Mouse (Mus musculus): ENCODE measurements around the gene Wbp2. TPM values are rescaled to one million over a fixed set of nuclear protein-coding genes. Genes with fewer than 3 reads are reported as not detected.
"Not testable (repeated sequence)": the region's sequence is repeated elsewhere in the genome, so short reads cannot be mapped to it uniquely, and the experiment has no call there.

Wbp2 gene
- polyA plus RNA-seq, 1 experiment, result 124 TPM

DNA sequence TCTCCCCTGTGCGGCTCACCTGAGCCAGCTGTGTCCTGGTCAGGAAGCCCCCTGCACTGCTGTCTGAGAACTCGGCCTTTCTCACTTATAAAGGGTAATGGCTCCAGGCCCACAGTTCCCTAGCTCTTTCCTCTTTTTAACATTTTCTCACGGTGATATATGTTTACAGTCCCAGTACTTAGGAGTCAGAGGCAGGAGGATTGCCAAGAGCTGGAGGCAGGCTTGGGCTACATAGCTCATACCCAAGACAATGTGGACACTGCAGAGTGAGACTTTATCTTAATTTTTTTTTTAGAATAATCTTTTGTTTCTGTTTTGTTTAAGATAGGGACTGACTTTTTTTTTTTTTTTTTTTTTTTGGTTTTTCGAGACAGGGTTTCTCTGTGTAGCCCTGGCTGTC is 15.7 kb upstream of the Wbp2 start:
- peak overlapping the region; percentile 51 for H3K27ac ChIP-seq (replicated peaks; ENCODE audit: low read depth, low read length)
- no peak overlapping the region for H3K4me3 ChIP-seq (ENCODE audit: insufficient read depth, low read depth, low read length)
- peaks cover 45% of the 10 kb centered on the region for H3K4me1 ChIP-seq (ENCODE audit: control insufficient read depth, insufficient read depth, insufficient read length, low read length)

GRCm38 (mm10) chr11:116101931-116102381 is 15.2 kb upstream of the Wbp2 start:
- Histone ChIP-seq H3K4me3 (ENCODE audit: insufficient read depth, low read depth, low read length) (no peak overlapping the region), H3K4me1 (ENCODE audit: control insufficient read depth, insufficient read depth, insufficient read length, low read length) (peaks cover 42% of the 10 kb centered on the region), H3K27ac (replicated peaks; ENCODE audit: low read depth, low read length) (peak overlapping the region; percentile 51)

DNA sequence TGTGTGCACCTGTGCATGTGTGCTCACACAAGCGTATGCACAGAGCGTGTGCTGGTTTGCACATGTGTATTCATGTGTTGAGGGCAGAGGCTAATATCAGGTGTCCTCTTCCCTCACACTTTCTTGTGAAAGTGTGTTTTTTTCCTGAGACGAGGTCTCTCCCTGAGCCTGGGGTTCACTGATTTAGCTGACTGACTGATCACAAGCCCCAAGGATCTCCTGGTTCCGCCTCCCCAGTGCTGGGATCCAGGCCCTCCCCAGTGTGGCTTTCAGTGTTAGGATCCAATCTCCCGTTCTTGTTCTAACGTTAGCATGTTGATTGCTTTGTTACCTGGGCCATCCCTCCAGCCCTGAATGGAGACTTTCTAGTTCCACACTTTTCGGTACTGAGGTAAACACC is 14.0 kb upstream of the Wbp2 start:
- peaks cover 42% of the 10 kb centered on the region for H3K4me1 ChIP-seq (ENCODE audit: control insufficient read depth, insufficient read depth, insufficient read length, low read length)
- peak overlapping the region; percentile 42 for H3K27ac ChIP-seq (replicated peaks; ENCODE audit: low read depth, low read length)
- H3K4me3 ChIP-seq (ENCODE audit: insufficient read depth, low read depth, low read length), result no peak overlapping the region

DNA sequence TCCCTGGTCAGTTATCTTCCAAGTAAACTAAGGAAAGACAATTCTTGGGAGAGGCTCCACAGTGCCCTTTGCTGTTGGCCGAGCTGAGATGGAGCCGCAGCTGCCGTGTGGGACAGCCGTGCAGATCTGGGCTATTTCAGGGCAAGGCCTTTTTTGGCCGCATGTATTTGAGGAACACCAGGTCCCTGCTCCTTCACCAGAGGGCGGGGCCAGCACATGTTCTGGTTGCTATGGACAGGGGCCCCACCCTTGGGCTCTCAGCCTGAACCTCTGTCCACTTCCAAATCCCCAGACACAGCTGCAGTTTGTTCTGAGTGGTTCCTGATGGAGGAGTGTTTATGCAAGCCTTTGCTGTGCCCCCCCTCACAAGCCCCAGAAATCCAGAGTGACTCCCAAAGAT is 13.6 kb upstream of the Wbp2 start:
- no peak overlapping the region for H3K4me3 ChIP-seq (ENCODE audit: insufficient read depth, low read depth, low read length)
- H3K27ac ChIP-seq (replicated peaks; ENCODE audit: low read depth, low read length), result peak overlapping the region; percentile 42
- peaks cover 44% of the 10 kb centered on the region for H3K4me1 ChIP-seq (ENCODE audit: control insufficient read depth, insufficient read depth, insufficient read length, low read length)

DNA sequence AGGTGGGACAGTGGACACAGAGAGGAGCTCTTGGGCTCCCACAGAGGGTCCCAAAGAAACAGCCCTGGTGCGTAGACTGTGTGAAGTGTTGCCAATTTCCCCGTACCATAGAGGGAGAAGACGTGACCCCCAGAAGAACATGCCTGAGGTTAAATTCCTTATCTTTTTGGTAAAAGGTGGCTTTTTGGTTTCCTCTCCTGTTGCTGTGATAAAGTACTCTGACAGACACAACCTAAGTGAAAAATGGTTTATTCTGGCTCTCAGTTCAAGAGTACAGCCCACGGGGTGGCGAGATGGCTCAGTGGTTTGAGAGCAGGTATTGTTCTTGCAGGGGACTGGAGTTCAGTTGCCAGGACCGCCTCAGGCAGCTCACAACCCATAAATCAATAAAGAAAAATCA is 12.7 kb upstream of the Wbp2 start:
- Histone ChIP-seq H3K27ac (replicated peaks; ENCODE audit: low read depth, low read length) (peak overlapping the region; percentile 75), H3K4me3 (ENCODE audit: insufficient read depth, low read depth, low read length) (no peak overlapping the region), H3K4me1 (ENCODE audit: control insufficient read depth, insufficient read depth, insufficient read length, low read length) (peaks cover 43% of the 10 kb centered on the region)

GRCm38 (mm10) chr11:116098711-116099460 is 12.1 kb upstream of the Wbp2 start:
- Histone ChIP-seq H3K27ac (replicated peaks; ENCODE audit: low read depth, low read length) (peak overlapping the region; percentile 75), H3K4me1 (ENCODE audit: control insufficient read depth, insufficient read depth, insufficient read length, low read length) (peaks cover 42% of the 10 kb centered on the region), H3K4me3 (ENCODE audit: insufficient read depth, low read depth, low read length) (no peak overlapping the region)

DNA sequence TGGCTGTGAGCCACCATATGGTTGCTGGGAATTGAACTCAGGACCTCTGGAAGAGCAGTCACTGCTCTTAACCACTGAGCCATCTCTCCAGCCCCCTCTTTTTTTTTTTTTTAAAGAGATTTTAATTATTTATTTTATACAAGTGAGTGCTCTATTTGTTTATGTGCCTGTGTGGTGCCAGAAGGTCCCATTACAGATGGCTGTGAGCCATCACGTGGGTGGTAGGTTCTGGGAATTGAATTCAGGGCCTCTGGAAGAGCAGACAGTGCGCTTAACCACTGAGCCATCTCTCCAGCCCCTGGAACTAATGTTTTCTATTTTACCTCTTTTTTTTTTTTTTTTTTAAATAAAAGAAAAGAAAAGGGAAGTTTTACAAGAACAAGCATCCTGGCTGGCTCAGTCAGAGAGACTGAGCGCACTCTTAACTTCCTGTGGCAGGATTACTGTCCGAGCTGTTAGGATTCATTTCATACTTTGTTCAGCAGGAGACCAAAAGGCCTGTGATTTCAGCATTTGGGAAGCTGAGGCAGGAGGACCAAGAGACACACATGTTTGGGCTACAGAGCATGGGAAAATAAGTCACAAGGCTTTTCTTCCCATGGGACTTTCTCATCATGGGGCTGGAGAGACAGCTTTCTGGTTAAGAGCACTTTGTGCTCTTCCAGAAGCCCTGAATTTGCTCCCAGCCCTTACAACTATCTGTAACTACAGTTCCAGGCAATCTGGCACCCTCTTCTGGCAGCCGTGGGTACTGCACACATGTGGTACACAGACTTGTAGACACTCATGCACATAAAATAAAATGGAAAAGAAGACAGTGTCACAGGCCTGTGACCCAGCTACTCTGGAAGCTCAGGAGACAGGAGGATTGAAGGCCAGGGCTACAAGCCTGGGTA is 9.7 kb upstream of the Wbp2 start:
- peaks cover 31% of the 10 kb centered on the region for H3K4me1 ChIP-seq (ENCODE audit: control insufficient read depth, insufficient read depth, insufficient read length, low read length)
- no peak overlapping the region for H3K27ac ChIP-seq (replicated peaks; ENCODE audit: low read depth, low read length)
- H3K4me3 ChIP-seq (ENCODE audit: insufficient read depth, low read depth, low read length), result no peak overlapping the region

GRCm38 (mm10) chr11:116095573-116095972 is 8.8 kb upstream of the Wbp2 start:
- H3K27ac ChIP-seq (replicated peaks; ENCODE audit: low read depth, low read length), result peak overlapping the region; percentile 88
- H3K4me1 ChIP-seq (ENCODE audit: control insufficient read depth, insufficient read depth, insufficient read length, low read length), result peaks cover 26% of the 10 kb centered on the region
- no peak overlapping the region for H3K4me3 ChIP-seq (ENCODE audit: insufficient read depth, low read depth, low read length)

DNA sequence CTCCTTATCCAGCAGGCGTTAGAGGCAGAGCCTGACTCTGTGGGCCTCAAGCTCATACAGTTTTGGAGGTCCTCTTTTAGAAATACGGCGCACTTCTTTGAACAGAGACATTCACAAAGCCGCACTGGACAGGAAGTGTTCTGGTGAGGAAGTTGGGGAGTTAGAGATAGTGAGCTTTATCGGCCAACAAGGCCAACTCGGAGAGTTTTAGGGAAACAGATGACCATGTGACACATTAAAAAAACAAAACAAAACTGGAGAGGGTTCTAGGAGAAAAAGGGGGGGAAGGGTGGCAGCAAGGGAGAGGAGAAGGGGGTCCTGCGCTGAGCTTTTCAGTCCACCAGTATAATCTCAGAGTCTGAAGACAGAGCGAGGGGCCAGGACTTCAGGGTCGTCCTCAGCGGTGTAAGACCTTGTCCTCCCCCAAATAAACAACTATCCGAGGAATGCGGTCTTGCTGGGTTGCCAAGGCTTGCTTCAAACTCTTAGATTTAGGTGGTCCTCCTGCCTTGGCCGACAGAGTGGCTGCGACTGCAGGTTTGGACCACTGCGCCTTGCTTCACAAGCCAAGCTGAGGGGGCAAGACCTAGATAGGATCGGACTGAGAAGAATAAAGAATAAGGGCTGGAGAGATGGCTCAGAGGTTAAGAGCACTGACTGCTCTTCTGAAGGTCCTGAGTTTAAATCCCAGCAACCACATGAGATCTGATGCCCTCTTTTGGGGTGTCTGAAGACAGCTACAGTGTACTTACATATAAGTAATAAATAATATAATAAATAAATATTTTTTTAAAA is 7.2 kb upstream of the Wbp2 start:
- H3K4me1 ChIP-seq (ENCODE audit: control insufficient read depth, insufficient read depth, insufficient read length, low read length), result peaks cover 12% of the 10 kb centered on the region
- no peak overlapping the region for H3K4me3 ChIP-seq (ENCODE audit: insufficient read depth, low read depth, low read length)
- peak overlapping the region; percentile 84 for H3K27ac ChIP-seq (replicated peaks; ENCODE audit: low read depth, low read length)

DNA sequence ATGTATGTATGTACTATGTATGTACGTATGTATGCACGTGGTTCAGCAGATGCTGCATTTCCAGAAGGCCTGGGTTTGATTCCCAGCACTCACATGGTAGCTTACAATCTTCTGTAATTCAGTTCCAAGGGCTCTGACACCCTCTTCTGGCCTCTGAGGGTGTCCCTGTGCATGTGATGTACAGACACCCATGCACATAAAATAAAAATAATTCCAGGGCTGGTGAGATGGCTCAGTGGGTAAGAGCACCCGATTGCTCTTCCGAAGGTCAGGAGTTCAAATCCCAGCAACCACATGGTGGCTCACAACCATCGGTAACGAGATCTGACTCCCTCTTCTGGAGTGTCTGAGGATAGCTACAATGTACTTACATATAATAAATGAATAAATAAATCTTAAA is 6.2 kb upstream of the Wbp2 start:
- not testable (repeated sequence) for H3K4me1 ChIP-seq (ENCODE audit: control insufficient read depth, insufficient read depth, insufficient read length, low read length); H3K27ac ChIP-seq (replicated peaks; ENCODE audit: low read depth, low read length); H3K4me3 ChIP-seq (ENCODE audit: insufficient read depth, low read depth, low read length)

- H3K27ac ChIP-seq (replicated peaks; ENCODE audit: low read depth, low read length), result no peak overlapping the region
- H3K4me3 ChIP-seq (ENCODE audit: insufficient read depth, low read depth, low read length), result no peak overlapping the region
- peaks cover 11% of the 10 kb centered on the region for H3K4me1 ChIP-seq (ENCODE audit: control insufficient read depth, insufficient read depth, insufficient read length, low read length)
These were observed 4.8 kb upstream of the Wbp2 start for GRCm38 (mm10) chr11:116091591-116091990.

DNA sequence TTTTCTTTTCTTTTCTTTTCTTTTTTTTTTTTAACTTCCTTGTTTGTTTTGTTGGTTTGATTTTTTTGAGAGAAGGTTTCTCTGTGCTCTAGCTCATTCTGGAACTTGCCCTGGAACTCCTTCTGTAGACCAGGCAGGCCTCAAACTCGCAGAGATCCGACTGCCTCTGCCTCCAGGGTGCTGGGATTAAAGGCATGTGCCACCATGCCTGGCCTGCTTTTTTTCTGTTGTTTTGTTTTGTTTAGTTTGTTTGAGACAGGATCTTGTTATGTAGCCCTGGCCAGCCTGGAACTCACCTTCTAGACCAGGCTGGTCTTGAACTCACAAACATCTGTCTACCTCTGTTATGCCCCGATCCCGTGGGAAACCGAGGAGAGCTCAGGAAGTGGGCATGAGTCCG is 2.8 kb upstream of the Wbp2 start:
- Histone ChIP-seq H3K4me3 (ENCODE audit: insufficient read depth, low read depth, low read length) (no peak overlapping the region), H3K4me1 (ENCODE audit: control insufficient read depth, insufficient read depth, insufficient read length, low read length) (peaks cover 12% of the 10 kb centered on the region), H3K27ac (replicated peaks; ENCODE audit: low read depth, low read length) (no peak overlapping the region)

DNA sequence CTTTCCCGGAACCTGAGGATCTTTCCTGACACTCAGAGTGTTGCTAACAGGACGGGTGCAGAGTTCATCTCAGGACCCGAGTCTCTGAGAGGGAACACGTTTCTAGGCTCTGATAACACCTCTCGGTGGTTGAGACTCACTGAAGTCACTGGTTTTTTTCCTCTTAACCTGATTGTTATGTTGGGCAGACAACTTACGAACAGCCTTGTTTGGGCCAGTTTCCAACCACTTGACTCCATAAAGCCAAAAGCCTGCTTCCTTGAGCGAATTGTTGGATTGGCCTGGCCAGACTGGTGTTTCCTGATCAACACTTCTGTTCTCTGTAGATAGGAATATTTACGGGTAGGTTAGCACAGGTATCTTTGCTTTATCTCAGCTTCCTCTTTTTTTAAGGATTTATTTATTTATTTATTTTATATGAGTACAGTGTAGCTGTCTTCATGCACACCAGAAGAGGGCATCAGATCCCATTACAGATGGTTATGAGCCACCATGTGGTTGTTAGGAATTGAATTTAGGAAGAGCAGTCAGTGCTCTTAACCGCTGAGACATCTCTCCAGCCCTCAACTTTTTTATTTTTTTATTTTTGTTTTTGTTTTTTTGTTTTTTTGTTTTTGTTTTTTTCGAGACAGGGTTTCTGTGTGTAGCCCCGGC is 2.1 kb upstream of the Wbp2 start:
- Histone ChIP-seq H3K27ac (replicated peaks; ENCODE audit: low read depth, low read length) (no peak overlapping the region), H3K4me3 (ENCODE audit: insufficient read depth, low read depth, low read length) (no peak overlapping the region), H3K4me1 (ENCODE audit: control insufficient read depth, insufficient read depth, insufficient read length, low read length) (peaks cover 8% of the 10 kb centered on the region)

DNA sequence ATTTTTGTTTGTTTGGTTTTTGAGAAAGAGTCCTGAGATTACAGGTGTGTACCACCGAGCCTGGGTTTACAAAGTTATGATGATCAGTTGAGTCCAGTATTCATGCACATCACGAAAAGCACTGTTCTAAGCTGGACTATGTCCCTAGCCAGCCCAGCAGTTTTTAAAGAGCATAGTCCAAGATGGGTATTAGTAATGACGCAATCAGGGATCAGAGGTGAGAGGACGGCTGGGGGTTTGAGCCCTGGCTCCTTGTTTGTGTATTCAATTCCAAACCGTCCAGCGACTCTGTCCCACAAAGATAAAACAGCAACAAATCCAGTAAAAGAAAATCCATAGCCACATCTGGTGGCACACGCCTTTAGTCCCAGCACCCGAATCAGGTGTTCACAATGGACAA is 1.4 kb upstream of the Wbp2 start:
- no peak overlapping the region for H3K4me3 ChIP-seq (ENCODE audit: insufficient read depth, low read depth, low read length)
- H3K4me1 ChIP-seq (ENCODE audit: control insufficient read depth, insufficient read depth, insufficient read length, low read length), result peaks cover 8% of the 10 kb centered on the region; the same call in 1 of the 2 replicates
- no peak overlapping the region for H3K27ac ChIP-seq (replicated peaks; ENCODE audit: low read depth, low read length)

Data from brown adipose tissue, adult 24 weeks (tissue).